Mouse (Mus musculus) T-helper 17 cell (primary cell): ENCODE results near the gene Gm28845.
"Not testable (repeated sequence)": the region's sequence is repeated elsewhere in the genome, so short reads cannot be mapped to it uniquely, and the experiment has no call there.

Experiments
- in situ Hi-C, 2 experiments: fragments of 300-600 bp; cut with MboI, MseI; formaldehyde crosslinking; loops; 1 replicate in 1 of 2; 2 replicates in 1 of 2; pipeline ENCODE4 v1.15.1; 2025; ENCODE audit warnings: high pct_unique_total_duplicates in 2 of 2

Gm28845 gene

GRCm38 (mm10) chr1:65107654-65108279 is 11.6 kb downstream of the Gm28845 start:
- in situ Hi-C loops: no loop called here

DNA sequence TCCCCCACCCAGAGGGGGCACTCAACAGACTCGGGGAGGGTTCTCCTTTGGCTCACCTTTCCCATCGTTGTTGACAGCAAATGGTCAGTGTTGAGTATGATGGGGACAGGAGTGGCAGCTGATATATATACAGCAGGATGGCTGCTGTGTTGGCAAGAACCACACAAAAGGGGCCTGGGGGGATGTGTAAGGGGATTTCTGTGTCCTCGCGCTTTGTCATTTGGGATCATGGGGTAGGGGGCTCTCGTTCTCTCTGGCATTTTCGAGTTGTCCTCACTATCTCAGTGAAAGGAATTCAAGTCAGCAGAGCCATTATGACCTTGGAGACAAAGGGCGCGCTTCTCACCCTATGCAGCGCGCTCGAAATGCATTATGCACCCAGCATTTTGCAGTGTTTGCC is 16.1 kb downstream of the Gm28845 start, which contains the start of gene Cryga:
Gene Cryga (minus strand): TSS at position 101 of the 400 bp plus-strand sequence.
- in situ Hi-C loops: no loop called here

GRCm38 (mm10) chr1:65096953-65097352 is 22.4 kb downstream of the Gm28845 start:
- in situ Hi-C loops: no loop called here

- in situ Hi-C loops: no loop called here
Measured at GRCm38 (mm10) chr1:65091566-65091965, 27.8 kb downstream of the Gm28845 start.

GRCm38 (mm10) chr1:65090370-65090769 is 29.0 kb downstream of the Gm28845 start:
- in situ Hi-C loops: no loop called here

DNA sequence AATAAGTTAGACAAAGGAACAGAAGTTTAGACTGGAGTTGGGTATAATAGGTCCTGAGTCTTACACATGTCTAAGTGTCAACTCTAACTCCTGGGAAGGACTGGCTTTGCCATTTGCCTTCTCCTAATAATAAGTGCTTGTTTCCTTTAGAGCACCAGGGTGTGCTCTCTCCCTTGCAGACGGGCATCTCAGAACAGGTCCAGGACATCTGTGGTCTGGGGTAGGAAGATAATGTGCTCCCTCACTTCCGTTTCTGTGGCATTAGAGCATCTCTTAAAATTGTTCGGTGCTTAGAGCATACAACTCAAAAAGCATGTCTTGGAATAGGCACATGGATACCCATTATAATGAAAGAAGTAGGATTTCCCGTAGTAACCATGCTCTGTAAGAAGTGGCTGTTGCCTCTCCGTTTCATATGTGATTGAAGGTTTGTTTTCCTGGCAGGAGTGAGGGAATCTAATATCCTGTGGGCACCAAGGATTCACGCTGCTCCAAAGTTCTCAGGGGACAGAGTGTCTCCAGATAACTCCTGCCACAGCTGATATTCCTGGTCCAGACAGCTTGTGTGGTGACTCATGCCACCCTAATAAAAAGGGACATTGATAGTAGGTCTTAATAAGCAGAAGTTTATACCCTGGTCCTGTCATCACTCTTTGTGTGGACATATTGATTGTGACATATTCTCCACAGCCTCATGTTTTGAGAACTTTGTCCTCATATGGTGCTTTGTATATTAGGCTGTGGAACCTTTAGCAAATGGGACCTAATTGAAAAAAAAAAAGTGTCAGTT is 30.6 kb downstream of the Gm28845 start:
- in situ Hi-C loops: no loop called here

GRCm38 (mm10) chr1:65082188-65082587 is 37.2 kb downstream of the Gm28845 start, which contains the start of gene Crygb:
Gene Crygb, minus strand, starts transcription at chr1:65082288.
- in situ Hi-C loops: no loop called here

GRCm38 (mm10) chr1:65075607-65076006 is 43.8 kb downstream of the Gm28845 start:
- in situ Hi-C loops: no loop called here

DNA sequence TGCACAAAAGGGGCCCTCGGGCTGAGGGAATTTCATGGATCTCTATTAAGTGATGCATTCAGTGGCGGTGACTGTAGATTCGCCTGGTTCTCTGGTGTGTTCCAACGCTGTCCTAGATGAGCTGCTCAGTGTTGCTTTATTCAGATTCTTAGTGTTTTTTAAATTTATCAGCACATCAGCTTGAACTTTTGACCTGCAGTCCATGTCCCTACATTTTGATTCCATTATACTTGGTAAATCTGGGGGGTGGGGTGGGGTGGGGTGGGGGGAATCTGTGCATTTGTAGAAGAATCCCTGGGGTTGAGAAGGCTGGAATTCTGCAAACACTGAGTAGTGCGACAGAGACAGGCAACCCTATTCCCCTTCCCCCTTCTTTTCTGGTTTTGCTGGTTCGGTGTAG is 45.8 kb downstream of the Gm28845 start, which contains the start of gene Crygc:
Gene Crygc (minus strand): TSS at position 101 of the 400 bp plus-strand sequence.
- in situ Hi-C loops: no loop called here

DNA sequence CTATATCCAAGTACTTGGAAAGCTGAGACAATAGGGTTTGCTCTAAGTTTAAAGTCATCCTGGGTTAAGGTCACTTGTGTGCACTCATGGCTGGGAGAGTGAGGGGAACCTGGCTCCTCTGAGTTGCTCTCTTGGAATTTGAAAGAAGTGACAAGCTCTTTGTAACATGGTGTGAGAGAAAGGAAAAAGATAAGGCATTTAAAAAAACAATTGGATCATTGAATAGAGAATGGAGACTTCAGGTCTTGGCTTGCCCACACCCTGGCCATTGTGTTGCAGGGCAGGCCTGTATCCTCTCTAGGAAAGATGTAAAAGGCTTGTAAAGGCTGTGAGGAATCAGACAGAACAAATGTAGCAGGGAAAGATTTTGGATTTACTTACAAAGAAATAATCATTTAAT is 51.5 kb downstream of the Gm28845 start:
- in situ Hi-C loops: no loop called here

DNA sequence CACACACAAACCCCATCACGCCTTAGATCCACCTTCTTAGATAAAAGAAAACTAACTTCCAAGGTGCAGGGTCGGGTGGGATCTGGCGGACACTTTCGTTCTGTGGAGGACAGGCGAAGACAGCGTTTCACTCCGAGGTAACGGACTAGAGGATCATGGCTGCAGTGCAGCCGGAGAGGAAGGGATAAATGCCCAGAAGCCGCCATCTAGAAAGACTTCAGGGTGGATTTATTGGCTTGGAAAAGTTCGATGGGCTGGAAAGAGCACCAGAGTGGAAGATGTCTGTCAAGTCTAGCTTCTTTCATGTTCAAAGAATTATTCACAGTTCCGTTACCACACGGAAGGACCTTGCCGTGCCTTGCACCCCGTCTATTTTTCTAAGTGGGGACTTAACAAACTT is 55.2 kb downstream of the Gm28845 start:
- in situ Hi-C loops: no loop called here

GRCm38 (mm10) chr1:65063352-65063751 is 56.0 kb downstream of the Gm28845 start, which contains the start of gene Crygd:
Gene Crygd, minus strand, starts transcription at chr1:65063452.
- in situ Hi-C loops: no loop called here

GRCm38 (mm10) chr1:65052140-65052539 is 67.2 kb downstream of the Gm28845 start:
- in situ Hi-C loops: no loop called here

GRCm38 (mm10) chr1:65051696-65052095 is 67.7 kb downstream of the Gm28845 start:
- in situ Hi-C loops: no loop called here

DNA sequence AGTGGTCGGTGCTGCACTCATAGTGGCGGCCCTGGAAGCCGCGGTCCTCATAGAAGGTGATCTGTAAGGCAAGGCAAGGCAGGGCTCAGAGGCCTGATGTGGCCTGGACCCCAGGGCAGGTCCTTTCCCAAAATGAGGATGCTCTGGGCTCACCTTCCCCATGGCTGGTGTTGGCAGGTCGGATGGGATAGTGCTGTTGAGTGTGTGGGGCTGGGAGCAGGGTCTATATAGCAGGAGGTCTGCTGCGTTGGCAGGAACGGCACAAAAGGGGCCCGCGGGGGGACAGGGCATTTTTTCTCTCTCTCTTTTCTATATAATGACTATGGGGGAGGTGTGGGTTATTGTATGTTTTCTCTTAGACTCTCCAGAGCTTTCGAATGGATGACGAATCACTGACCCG is 68.4 kb downstream of the Gm28845 start, which contains the start of gene Cryge:
Gene Cryge (minus strand): TSS at position 198 of the 400 bp plus-strand sequence.
- in situ Hi-C loops: not testable (repeated sequence)
